Mouse (Mus musculus): Measurements from ENCODE around the gene U2af1. TPM values are rescaled to one million over a fixed set of nuclear protein-coding genes. Genes with fewer than 3 reads are reported as not detected.
A peak's percentile ranks its signal among the peaks of the same experiment; 100 is the strongest.

U2af1 gene
- polyA plus RNA-seq, 1 experiment from 2014 or later, result 145 TPM

GRCm38 (mm10) chr17:31636942-31637811 lies 21.5 kb downstream of the U2af1 start, which contains the start of gene Cbs:
TSS of gene Cbs (minus strand) at chr17:31637238.
- H3K27me3 ChIP-seq (ENCODE audit: control insufficient read depth, insufficient read depth, low read length), result peaks cover 20% of the 10 kb centered on the region
- H3K4me3 ChIP-seq (ENCODE audit: low read depth, low read length), result peak within 1 kb of the TSS; percentile 56
- H3K9ac ChIP-seq (ENCODE audit: low read depth, low read length), result peak within 1 kb of the TSS; percentile 59
- H3K4me2 ChIP-seq, result peak within 1 kb of the TSS; percentile 96
- ATAC-seq (replicated peaks; ENCODE audit: insufficient number of reproducible peaks, low FRiP score, low TSS enrichment), result peak; percentile 82
- no peak within 1 kb of the TSS for H3K27ac ChIP-seq (ENCODE audit: low read depth, low read length)
- 2% methylated on average over 59 of the region's 61 CpGs for whole genome bisulfite sequencing (ENCODE audit: insufficient replicate concordance)
- H3K4me1 ChIP-seq (ENCODE audit: control insufficient read depth, insufficient read depth, low read length), result peaks cover 7% of the 10 kb centered on the region
- no peaks in the 10 kb centered on the region for H3K36me3 ChIP-seq (ENCODE audit: control insufficient read depth, insufficient read depth, low read length)
- no peaks in the 10 kb centered on the region for H3K9me3 ChIP-seq (replicated peaks; ENCODE audit: control insufficient read depth, low read length)

GRCm38 (mm10) chr17:31636277-31636941 lies 22.3 kb downstream of the U2af1 start:
- H3K27ac ChIP-seq (ENCODE audit: low read depth, low read length), result no peak overlapping the region

GRCm38 (mm10) chr17:31635781-31636180 lies 22.9 kb downstream of the U2af1 start:
- WGBS (ENCODE audit: insufficient replicate concordance), result 42% methylated on average over 11 of the region's 11 CpGs
- H3K4me2 ChIP-seq, result no peak overlapping the region; the same call in 1 of the 2 replicates

More at GRCm38 (mm10) chr17:31636277-31636941, 22.3 kb downstream of the U2af1 start:
- Histone ChIP-seq H3K27me3 (ENCODE audit: control insufficient read depth, insufficient read depth, low read length) (peaks cover 20% of the 10 kb centered on the region), H3K4me1 (ENCODE audit: control insufficient read depth, insufficient read depth, low read length) (peaks cover 7% of the 10 kb centered on the region), H3K9ac (ENCODE audit: low read depth, low read length) (peak overlapping the region; percentile 59), H3K9me3 (replicated peaks; ENCODE audit: control insufficient read depth, low read length) (no peaks in the 10 kb centered on the region), H3K36me3 (ENCODE audit: control insufficient read depth, insufficient read depth, low read length) (no peaks in the 10 kb centered on the region), H3K4me2 (peak overlapping the region; percentile 96), H3K4me3 (ENCODE audit: low read depth, low read length) (peak overlapping the region; percentile 56)
- ATAC-seq (replicated peaks; ENCODE audit: insufficient number of reproducible peaks, low FRiP score, low TSS enrichment), result peak; percentile 55
- 6% methylated on average over 45 of the region's 45 CpGs for WGBS (ENCODE audit: insufficient replicate concordance)

GRCm38 (mm10) chr17:31634896-31635295 lies 23.8 kb downstream of the U2af1 start:
- H3K27me3 ChIP-seq (ENCODE audit: control insufficient read depth, insufficient read depth, low read length), result peaks cover 20% of the 10 kb centered on the region
- no peaks in the 10 kb centered on the region for H3K9me3 ChIP-seq (replicated peaks; ENCODE audit: control insufficient read depth, low read length)
- WGBS (ENCODE audit: insufficient replicate concordance), result 72% methylated on average over 5 of the region's 5 CpGs
- H3K4me3 ChIP-seq (ENCODE audit: low read depth, low read length), result no peak overlapping the region
- H3K27ac ChIP-seq (ENCODE audit: low read depth, low read length), result no peak overlapping the region
- peaks cover 7% of the 10 kb centered on the region for H3K4me1 ChIP-seq (ENCODE audit: control insufficient read depth, insufficient read depth, low read length)
- no peak overlapping the region for H3K9ac ChIP-seq (ENCODE audit: low read depth, low read length)
- no peak for ATAC-seq (replicated peaks; ENCODE audit: insufficient number of reproducible peaks, low FRiP score, low TSS enrichment)
- no peaks in the 10 kb centered on the region for H3K36me3 ChIP-seq (ENCODE audit: control insufficient read depth, insufficient read depth, low read length)
- H3K4me2 ChIP-seq, result no peak overlapping the region

More at GRCm38 (mm10) chr17:31635781-31636180, 22.9 kb downstream of the U2af1 start:
- no peak overlapping the region for H3K9ac ChIP-seq (ENCODE audit: low read depth, low read length)
- no peak overlapping the region for H3K27ac ChIP-seq (ENCODE audit: low read depth, low read length)
- H3K36me3 ChIP-seq (ENCODE audit: control insufficient read depth, insufficient read depth, low read length), result no peaks in the 10 kb centered on the region
- no peak overlapping the region for H3K4me3 ChIP-seq (ENCODE audit: low read depth, low read length)
- no peak for ATAC-seq (replicated peaks; ENCODE audit: insufficient number of reproducible peaks, low FRiP score, low TSS enrichment)
- peaks cover 20% of the 10 kb centered on the region for H3K27me3 ChIP-seq (ENCODE audit: control insufficient read depth, insufficient read depth, low read length)
- peaks cover 7% of the 10 kb centered on the region for H3K4me1 ChIP-seq (ENCODE audit: control insufficient read depth, insufficient read depth, low read length)
- no peaks in the 10 kb centered on the region for H3K9me3 ChIP-seq (replicated peaks; ENCODE audit: control insufficient read depth, low read length)

- no peak overlapping the region for H3K4me3 ChIP-seq (ENCODE audit: low read depth, low read length)
- peaks cover 7% of the 10 kb centered on the region for H3K4me1 ChIP-seq (ENCODE audit: control insufficient read depth, insufficient read depth, low read length)
- peaks cover 20% of the 10 kb centered on the region for H3K27me3 ChIP-seq (ENCODE audit: control insufficient read depth, insufficient read depth, low read length)
- no peak for ATAC-seq (replicated peaks; ENCODE audit: insufficient number of reproducible peaks, low FRiP score, low TSS enrichment)
- H3K9me3 ChIP-seq (replicated peaks; ENCODE audit: control insufficient read depth, low read length), result no peaks in the 10 kb centered on the region
- H3K36me3 ChIP-seq (ENCODE audit: control insufficient read depth, insufficient read depth, low read length), result no peaks in the 10 kb centered on the region
- no peak overlapping the region for H3K9ac ChIP-seq (ENCODE audit: low read depth, low read length)
- no peak overlapping the region for H3K27ac ChIP-seq (ENCODE audit: low read depth, low read length)
- no peak overlapping the region for H3K4me2 ChIP-seq
- 74% methylated on average over 6 of the region's 6 CpGs for WGBS (ENCODE audit: insufficient replicate concordance)
Measured at GRCm38 (mm10) chr17:31633007-31633406, 25.7 kb downstream of the U2af1 start.

GRCm38 (mm10) chr17:31631081-31631800 lies 27.5 kb downstream of the U2af1 start:
- WGBS (ENCODE audit: insufficient replicate concordance), result 65% methylated on average over 10 of the region's 10 CpGs
- no peak overlapping the region for H3K4me2 ChIP-seq
- no peaks in the 10 kb centered on the region for H3K9me3 ChIP-seq (replicated peaks; ENCODE audit: control insufficient read depth, low read length)
- no peak overlapping the region for H3K9ac ChIP-seq (ENCODE audit: low read depth, low read length)
- no peak overlapping the region for H3K4me3 ChIP-seq (ENCODE audit: low read depth, low read length)
- H3K4me1 ChIP-seq (ENCODE audit: control insufficient read depth, insufficient read depth, low read length), result peaks cover 1% of the 10 kb centered on the region; the same call in 1 of the 2 replicates
- peaks cover 13% of the 10 kb centered on the region for H3K27me3 ChIP-seq (ENCODE audit: control insufficient read depth, insufficient read depth, low read length)
- no peaks in the 10 kb centered on the region for H3K36me3 ChIP-seq (ENCODE audit: control insufficient read depth, insufficient read depth, low read length)
- ATAC-seq (replicated peaks; ENCODE audit: insufficient number of reproducible peaks, low FRiP score, low TSS enrichment), result no peak
- H3K27ac ChIP-seq (ENCODE audit: low read depth, low read length), result no peak overlapping the region

GRCm38 (mm10) chr17:31627961-31628360 lies 30.7 kb downstream of the U2af1 start:
- Histone ChIP-seq H3K27ac (ENCODE audit: low read depth, low read length) (no peak overlapping the region), H3K4me1 (ENCODE audit: control insufficient read depth, insufficient read depth, low read length) (no peaks in the 10 kb centered on the region), H3K4me2 (no peak overlapping the region), H3K9me3 (replicated peaks; ENCODE audit: control insufficient read depth, low read length) (no peaks in the 10 kb centered on the region), H3K9ac (ENCODE audit: low read depth, low read length) (no peak overlapping the region), H3K4me3 (ENCODE audit: low read depth, low read length) (no peak overlapping the region), H3K27me3 (ENCODE audit: control insufficient read depth, insufficient read depth, low read length) (no peaks in the 10 kb centered on the region), H3K36me3 (ENCODE audit: control insufficient read depth, insufficient read depth, low read length) (no peaks in the 10 kb centered on the region)
- WGBS (ENCODE audit: insufficient replicate concordance), result 84% methylated on average over 2 of the region's 2 CpGs
- no peak for ATAC-seq (replicated peaks; ENCODE audit: insufficient number of reproducible peaks, low FRiP score, low TSS enrichment)

- Histone ChIP-seq H3K27ac (ENCODE audit: low read depth, low read length) (no peak overlapping the region), H3K27me3 (ENCODE audit: control insufficient read depth, insufficient read depth, low read length) (no peaks in the 10 kb centered on the region), H3K9me3 (replicated peaks; ENCODE audit: control insufficient read depth, low read length) (no peaks in the 10 kb centered on the region), H3K36me3 (ENCODE audit: control insufficient read depth, insufficient read depth, low read length) (no peaks in the 10 kb centered on the region), H3K4me2 (no peak overlapping the region), H3K4me3 (ENCODE audit: low read depth, low read length) (no peak overlapping the region), H3K4me1 (ENCODE audit: control insufficient read depth, insufficient read depth, low read length) (no peaks in the 10 kb centered on the region), H3K9ac (ENCODE audit: low read depth, low read length) (no peak overlapping the region)
- ATAC-seq (replicated peaks; ENCODE audit: insufficient number of reproducible peaks, low FRiP score, low TSS enrichment), result no peak
- WGBS (ENCODE audit: insufficient replicate concordance), result 92% methylated on average over 4 of the region's 4 CpGs
Measured at GRCm38 (mm10) chr17:31623101-31623500, 35.6 kb downstream of the U2af1 start.

Data from heart, embryonic 11.5 days (tissue).